Mouse (Mus musculus) CD4-positive, CD25-positive, alpha-beta regulatory T cell, adult 4 months (primary cell): ENCODE measurements around the gene Plekhf1. TPM values are rescaled to one million over a fixed set of nuclear protein-coding genes. Genes with fewer than 3 reads are reported as not detected.

Source experiments
- ATAC-seq: one replicate; pipeline ENCODE4 v1.8.0; 2017
- polyA plus RNA-seq, 2 experiments: library from polyadenylated mRNA; unstranded; fragments of 100-300 nt; shearing (Covaris generic); gene quantifications; one replicate each; pipeline ENCODE4 v1.2.1; 2017

Gene Plekhf1
- under 1 TPM; 0.37 to 0.39 TPM for polyA plus RNA-seq

- ATAC-seq = peak; percentile 81
Observed at GRCm38 (mm10) chr7:38227900-38228298, at the start of gene Plekhf1. Gene Plekhf1 (minus strand): TSS chr7:38228016.

GRCm38 (mm10) chr7:38272551-38272950, 44.7 kb upstream of the Plekhf1 start:
- ATAC-seq = no peak

- no peak for ATAC-seq
Observed at GRCm38 (mm10) chr7:38271859-38272258, 44.0 kb upstream of the Plekhf1 start.

GRCm38 (mm10) chr7:38271511-38271811, 43.6 kb upstream of the Plekhf1 start:
- ATAC-seq = no peak

GRCm38 (mm10) chr7:38270703-38271510, 43.1 kb upstream of the Plekhf1 start, which contains the start of gene Pop4:
Gene Pop4 (minus strand): TSS chr7:38271423.
- peak; percentile 97 for ATAC-seq

- no peak for ATAC-seq
Observed at GRCm38 (mm10) chr7:38267006-38267680, 39.3 kb upstream of the Plekhf1 start.

- ATAC-seq = no peak
Observed at GRCm38 (mm10) chr7:38262406-38262805, 34.6 kb upstream of the Plekhf1 start.

GRCm38 (mm10) chr7:38259631-38260030, 31.8 kb upstream of the Plekhf1 start:
- ATAC-seq = no peak

GRCm38 (mm10) chr7:38253441-38253840, 25.6 kb upstream of the Plekhf1 start:
- no peak for ATAC-seq

GRCm38 (mm10) chr7:38251494-38252216, 23.8 kb upstream of the Plekhf1 start:
- no peak for ATAC-seq

- no peak for ATAC-seq
Observed at GRCm38 (mm10) chr7:38242417-38242816, 14.6 kb upstream of the Plekhf1 start.

- no peak for ATAC-seq
Observed at GRCm38 (mm10) chr7:38237140-38237539, 9.3 kb upstream of the Plekhf1 start.

GRCm38 (mm10) chr7:38236400-38237105, 8.7 kb upstream of the Plekhf1 start:
- no peak for ATAC-seq

GRCm38 (mm10) chr7:38230285-38230684, 2.5 kb upstream of the Plekhf1 start:
- no peak for ATAC-seq

- no peak for ATAC-seq
Observed at GRCm38 (mm10) chr7:38228329-38228728, 513 bp upstream of the Plekhf1 start.

- peak; percentile 17 for ATAC-seq
Observed at GRCm38 (mm10) chr7:38227181-38227899, 476 bp downstream of the Plekhf1 start.

GRCm38 (mm10) chr7:38226226-38226625, 1.6 kb downstream of the Plekhf1 start:
- no peak for ATAC-seq

- ATAC-seq = no peak
Observed at GRCm38 (mm10) chr7:38224577-38225369, 3.0 kb downstream of the Plekhf1 start.

GRCm38 (mm10) chr7:38220866-38221265, 7.0 kb downstream of the Plekhf1 start:
- no peak for ATAC-seq

- no peak for ATAC-seq
Observed at GRCm38 (mm10) chr7:38219526-38219925, 8.3 kb downstream of the Plekhf1 start.
